Mouse (Mus musculus) spleen, postnatal 10 days (tissue): ENCODE data around the gene Ror2.

ENCODE experiments used
- DNase-seq, 2 experiments: peaks; one replicate each; pipeline ENCODE4 v3.0.0; 2021 to 2022; ENCODE audit warnings: low spot score in 2 of 2

The Ror2 gene

GRCm38 (mm10) chr13:53233826-53234786, 51.8 kb downstream of the Ror2 start:
- DNase-seq, result no peak

GRCm38 (mm10) chr13:53233381-53233780, 52.5 kb downstream of the Ror2 start:
- no peak for DNase-seq

GRCm38 (mm10) chr13:53232419-53232818, 53.5 kb downstream of the Ror2 start:
- DNase-seq, result no peak

- no peak for DNase-seq
Observed at GRCm38 (mm10) chr13:53230446-53231161, 55.3 kb downstream of the Ror2 start.

- no peak for DNase-seq
Observed at GRCm38 (mm10) chr13:53227019-53227418, 58.9 kb downstream of the Ror2 start.

GRCm38 (mm10) chr13:53226461-53226860, 59.5 kb downstream of the Ror2 start:
- no peak for DNase-seq

GRCm38 (mm10) chr13:53225925-53226324, 60.0 kb downstream of the Ror2 start:
- DNase-seq, result no peak

- no peak for DNase-seq
Observed at GRCm38 (mm10) chr13:53221176-53221575, 64.7 kb downstream of the Ror2 start.

GRCm38 (mm10) chr13:53219889-53220288, 66.0 kb downstream of the Ror2 start:
- DNase-seq, result no peak

GRCm38 (mm10) chr13:53219391-53219790, 66.5 kb downstream of the Ror2 start:
- DNase-seq, result no peak

GRCm38 (mm10) chr13:53217396-53217975, 68.4 kb downstream of the Ror2 start:
- no peak for DNase-seq

GRCm38 (mm10) chr13:53211971-53212733, 73.8 kb downstream of the Ror2 start:
- DNase-seq, result no peak

- DNase-seq, result no peak
Observed at GRCm38 (mm10) chr13:53208556-53208955, 77.4 kb downstream of the Ror2 start.

GRCm38 (mm10) chr13:53205128-53205911, 80.6 kb downstream of the Ror2 start:
- DNase-seq, result no peak

GRCm38 (mm10) chr13:53202439-53202830, 83.5 kb downstream of the Ror2 start:
- no peak for DNase-seq

GRCm38 (mm10) chr13:53201628-53202438, 84.1 kb downstream of the Ror2 start:
- DNase-seq, result no peak

GRCm38 (mm10) chr13:53200121-53200520, 85.8 kb downstream of the Ror2 start:
- no peak for DNase-seq

GRCm38 (mm10) chr13:53199262-53199661, 86.7 kb downstream of the Ror2 start:
- DNase-seq, result no peak

- no peak for DNase-seq
Observed at GRCm38 (mm10) chr13:53196690-53197089, 89.2 kb downstream of the Ror2 start.
